18 mouse cellular contexts compared by ENCODE assay signal in genomic region chr1:77439383-77440074, GRCm38 (mm10).
DNase-seq lines count a peak whose midpoint lies in the region; TF ChIP-seq lines count a peak whose summit lies in the region.
"Had no signal": no experiment of that assay in that cellular context is flagged by ENCODE, and none has a peak within 500 bp of the region (broad histone marks: within the 10 kb centered on the region; RNA-seq: fewer than 3 reads in every experiment).

No protein-coding gene starts in this region.

- no peak for TF ChIP-seq CTCF in embryonic fibroblast, embryonic 13.5 days (IDR thresholded peaks at IDR 0.05; ENCODE audit: borderline replicate concordance, insufficient read depth, low read length)

- no peak overlapping the region for H3K4me3 ChIP-seq in embryonic fibroblast, embryonic 13.5 days (ENCODE audit: insufficient read depth, low read length)
- H3K4me3 ChIP-seq: embryonic facial prominence, embryonic 12.5 days; forebrain, embryonic 15.5 days; hindbrain, embryonic 10.5 days; hindbrain, embryonic 13.5 days; intestine, embryonic 15.5 days had no signal

- peak; percentile 17 for DNase-seq in right cerebral cortex, adult 18-20 months
- no peak for DNase-seq in right cerebral cortex, postnatal 36 days (ENCODE audit: low spot score in 2 of 2)
- peak; percentile 46 for DNase-seq in NIH3T3 (ENCODE audit: low read depth)
- DNase-seq in kidney, adult 11 months = no peak
- DNase-seq in left cerebral cortex, adult 9 months (ENCODE audit: low spot score in 2 of 2) = no peak
- DNase-seq: adrenal gland, adult 8-10 months; adrenal gland, postnatal 36 days; cerebellum, adult 18-20 months; cerebellum, adult 9-10 months; cerebellum, postnatal 14 days; gastrocnemius, postnatal 25 days; kidney, adult 18-20 months had no signal

- TF ChIP-seq POLR2A in embryonic fibroblast, embryonic 13.5 days (IDR thresholded peaks at IDR 0.05; ENCODE audit: low read depth, low read length) = no peak

- peak overlapping the region; percentile 62 for H3K27ac ChIP-seq in embryonic fibroblast, embryonic 13.5 days (ENCODE audit: insufficient read depth, low read length)
- H3K27ac ChIP-seq: embryonic facial prominence, embryonic 12.5 days; hindbrain, embryonic 10.5 days; hindbrain, embryonic 13.5 days; intestine, embryonic 15.5 days had no signal

- peaks cover 4% of the 10 kb centered on the region; the same call in 1 of the 2 replicates for H3K4me1 ChIP-seq in embryonic fibroblast, embryonic 13.5 days (ENCODE audit: control insufficient read depth, insufficient read depth, low read length)

Comparison
In these comparisons a context has a peak if more than half of its experiments do, and no peak if none do; other contexts are left out.
1. DNase-seq: peak in right cerebral cortex, adult 18-20 months (single experiment) and NIH3T3 (single experiment); none in right cerebral cortex, postnatal 36 days (0 of 2), kidney, adult 11 months (single experiment) and left cerebral cortex, adult 9 months (0 of 2).